Mouse (Mus musculus) granulocyte monocyte progenitor cell, adult 5-6 weeks (primary cell): ENCODE data around the gene Bhlhe41. TPM values are rescaled to one million over a fixed set of nuclear protein-coding genes. Genes with fewer than 3 reads are reported as not detected.

Experiments
- ATAC-seq: replicated peaks from 2 replicates; pipeline ENCODE4 v1.8.0; 2016; ENCODE audit warnings: mild to moderate bottlenecking, moderate TSS enrichment, inconsistent platforms; ENCODE audit not compliant: poor library complexity, severe bottlenecking
- total RNA-seq, 2 experiments: library from RNA; stranded (forward) in 1 of 2; stranded (reverse) in 1 of 2; fragments of 200-712, 200-1000 nt in 1 of 2; fragments of >200 nt in 1 of 2; fragmentation: Nextera tagmentation in 1 of 2; gene quantifications; 2 replicates each; pipeline ENCODE4 v1.2.3; 2014 to 2017

Bhlhe41 gene
- total RNA-seq, 2 experiments from 2014 or later = not detected

GRCm38 (mm10) chr6:145847661-145848060, 17.7 kb downstream of the Bhlhe41 start:
- no peak for ATAC-seq

GRCm38 (mm10) chr6:145846948-145847347, 18.4 kb downstream of the Bhlhe41 start:
- ATAC-seq = peak; percentile 38

GRCm38 (mm10) chr6:145846076-145846475, 19.3 kb downstream of the Bhlhe41 start:
- ATAC-seq = peak; percentile 18

- peak; percentile 97 for ATAC-seq
These were observed 19.7 kb downstream of the Bhlhe41 start for GRCm38 (mm10) chr6:145845611-145846010.

- ATAC-seq = peak; percentile 99
These were observed 30.0 kb downstream of the Bhlhe41 start for GRCm38 (mm10) chr6:145835359-145835758.

- ATAC-seq = no peak
These were observed 32.4 kb downstream of the Bhlhe41 start for GRCm38 (mm10) chr6:145832927-145833326.

GRCm38 (mm10) chr6:145830617-145831016, 34.7 kb downstream of the Bhlhe41 start:
- ATAC-seq = no peak

- ATAC-seq = peak; percentile 97
These were observed 35.2 kb downstream of the Bhlhe41 start for GRCm38 (mm10) chr6:145830117-145830516.

- no peak for ATAC-seq
These were observed 36.1 kb downstream of the Bhlhe41 start for GRCm38 (mm10) chr6:145829062-145829835.

- no peak for ATAC-seq
These were observed 39.1 kb downstream of the Bhlhe41 start for GRCm38 (mm10) chr6:145826305-145826704.

GRCm38 (mm10) chr6:145823588-145824234, 41.6 kb downstream of the Bhlhe41 start:
- peak; percentile 52 for ATAC-seq

- ATAC-seq = no peak
These were observed 42.3 kb downstream of the Bhlhe41 start for GRCm38 (mm10) chr6:145823103-145823502.

- peak; percentile 44; the same call in 1 of the 2 replicates for ATAC-seq
These were observed 43.1 kb downstream of the Bhlhe41 start for GRCm38 (mm10) chr6:145822218-145822617.

- ATAC-seq = no peak
These were observed 46.2 kb downstream of the Bhlhe41 start for GRCm38 (mm10) chr6:145819151-145819550.

- ATAC-seq = no peak
These were observed 50.2 kb downstream of the Bhlhe41 start for GRCm38 (mm10) chr6:145815200-145815599.

- no peak for ATAC-seq
These were observed 54.2 kb downstream of the Bhlhe41 start for GRCm38 (mm10) chr6:145811174-145811573.

GRCm38 (mm10) chr6:145810015-145810414, 55.3 kb downstream of the Bhlhe41 start:
- no peak for ATAC-seq

GRCm38 (mm10) chr6:145809566-145809965, 55.8 kb downstream of the Bhlhe41 start:
- no peak for ATAC-seq
